Mouse (Mus musculus): ENCODE data around the gene Btg3.
A peak's percentile ranks its signal among the peaks of the same experiment; 100 is the strongest.

The Btg3 gene

GRCm38 (mm10) chr16:78346662-78347327 lies 30.2 kb downstream of the Btg3 start:
- no peak for DNase-seq (ENCODE audit: low spot score)

GRCm38 (mm10) chr16:78343792-78344191 lies 33.2 kb downstream of the Btg3 start:
- DNase-seq (ENCODE audit: low spot score): no peak

- no peak for DNase-seq (ENCODE audit: low spot score)
These were observed 34.2 kb downstream of the Btg3 start for GRCm38 (mm10) chr16:78342767-78343166.

DNA sequence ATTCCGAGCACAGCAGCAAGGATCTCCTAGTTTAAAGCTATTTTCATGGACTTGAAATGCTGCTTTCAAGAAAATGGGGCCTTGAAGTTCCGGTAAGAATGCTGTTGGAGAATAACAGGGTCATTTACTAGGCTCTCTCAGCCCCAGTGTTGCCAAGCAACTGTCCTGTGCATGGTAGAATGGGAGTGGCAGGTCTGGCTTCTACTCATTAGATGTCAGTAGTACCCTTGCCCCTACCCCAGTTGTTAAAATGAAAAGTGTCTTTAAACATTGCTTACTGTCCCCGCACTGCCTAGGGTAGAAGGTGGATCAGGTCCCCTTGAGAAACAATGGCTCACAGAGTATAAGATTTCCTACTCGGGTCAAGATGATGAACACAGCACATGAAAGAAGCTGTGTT lies 35.6 kb downstream of the Btg3 start:
- DNase-seq (ENCODE audit: low spot score): no peak

GRCm38 (mm10) chr16:78337226-78337625 lies 39.8 kb downstream of the Btg3 start:
- no peak for DNase-seq (ENCODE audit: low spot score)

GRCm38 (mm10) chr16:78327999-78328398 lies 49.0 kb downstream of the Btg3 start:
- DNase-seq (ENCODE audit: low spot score): no peak

DNA sequence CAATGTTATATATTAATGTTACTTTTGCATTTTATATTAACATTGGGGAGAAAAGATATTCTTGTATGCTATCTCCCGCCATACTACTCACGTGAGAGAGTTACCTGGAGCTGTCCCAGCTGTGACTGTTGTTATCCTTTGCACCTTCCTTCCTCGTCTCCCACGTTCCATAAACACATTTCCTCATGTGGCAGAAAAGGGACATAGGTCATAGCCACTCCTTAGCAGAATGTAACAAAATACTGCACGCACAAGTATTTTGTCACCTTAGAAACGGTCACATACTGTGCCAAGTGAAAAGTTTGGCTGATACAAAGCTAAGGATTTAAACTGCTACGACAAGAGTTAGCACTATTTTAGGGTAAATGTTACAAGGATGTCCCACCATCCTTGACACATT lies 49.4 kb downstream of the Btg3 start:
- no peak for DNase-seq (ENCODE audit: low spot score)

DNA sequence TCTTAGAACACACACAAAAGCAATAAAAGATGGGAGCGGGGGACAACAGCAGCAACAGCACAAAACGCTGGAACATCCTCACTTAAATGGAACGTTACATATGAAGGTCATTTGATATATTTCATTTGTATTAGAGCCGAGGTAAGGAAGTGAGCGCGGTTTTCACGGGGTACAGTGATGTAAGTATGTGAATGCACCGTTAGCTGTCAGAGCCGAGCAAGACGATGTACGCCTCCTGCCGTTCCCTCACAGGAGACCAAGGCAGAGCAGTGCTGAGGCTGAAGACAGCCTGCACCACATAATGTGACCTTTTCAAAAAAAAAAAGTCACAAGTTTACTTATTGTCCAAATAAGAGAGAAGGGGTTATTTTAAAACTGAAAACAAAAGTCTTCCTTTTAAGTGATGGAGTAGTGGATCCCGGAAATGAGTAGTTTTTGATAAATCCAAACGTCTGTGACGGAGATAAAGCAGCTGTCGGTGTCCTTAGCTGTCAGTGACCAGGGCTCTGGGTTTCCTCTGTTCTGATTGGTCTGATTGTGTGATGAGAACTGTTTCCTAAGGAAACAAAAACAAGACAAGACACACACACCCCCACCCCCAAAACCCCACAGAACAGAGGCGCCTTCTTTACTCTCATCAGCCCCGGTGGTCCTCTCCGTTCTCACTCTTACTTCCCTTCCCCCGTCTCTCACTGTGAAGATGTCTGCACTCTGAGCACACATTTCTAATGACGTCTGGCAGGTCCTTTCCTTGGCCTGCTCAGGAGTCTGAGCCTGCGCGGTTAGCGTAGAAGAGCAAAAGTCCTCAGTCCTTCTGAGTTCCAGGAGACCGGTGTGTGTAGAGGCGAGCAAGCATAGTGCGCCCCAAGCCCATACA lies 50.8 kb downstream of the Btg3 start:
- DNase-seq (ENCODE audit: low spot score): no peak

- DNase-seq (ENCODE audit: low spot score): no peak
These were observed 54.9 kb downstream of the Btg3 start for GRCm38 (mm10) chr16:78322140-78322539.

DNA sequence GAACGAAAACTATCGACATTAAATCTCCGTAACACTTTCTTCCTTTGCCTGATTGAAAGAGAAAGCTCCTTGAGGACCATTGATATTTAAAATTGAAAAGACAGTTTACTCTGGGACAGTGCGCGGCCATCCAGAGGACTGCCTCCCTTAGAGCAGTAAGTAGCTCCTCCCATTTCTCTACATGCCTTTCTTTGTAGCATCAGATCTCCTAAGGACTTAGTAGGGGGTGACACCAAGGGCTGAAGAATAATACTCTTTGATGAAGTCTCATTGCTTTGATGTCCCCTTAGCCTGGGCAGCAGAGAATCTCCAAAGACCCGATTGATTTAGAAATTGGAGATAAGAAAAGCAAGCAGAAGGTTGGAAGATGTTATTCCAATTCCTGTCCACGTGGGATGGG lies 55.4 kb downstream of the Btg3 start:
- no peak for DNase-seq (ENCODE audit: low spot score)

- no peak for DNase-seq (ENCODE audit: low spot score)
These were observed 57.3 kb downstream of the Btg3 start for GRCm38 (mm10) chr16:78319711-78320110.

DNA sequence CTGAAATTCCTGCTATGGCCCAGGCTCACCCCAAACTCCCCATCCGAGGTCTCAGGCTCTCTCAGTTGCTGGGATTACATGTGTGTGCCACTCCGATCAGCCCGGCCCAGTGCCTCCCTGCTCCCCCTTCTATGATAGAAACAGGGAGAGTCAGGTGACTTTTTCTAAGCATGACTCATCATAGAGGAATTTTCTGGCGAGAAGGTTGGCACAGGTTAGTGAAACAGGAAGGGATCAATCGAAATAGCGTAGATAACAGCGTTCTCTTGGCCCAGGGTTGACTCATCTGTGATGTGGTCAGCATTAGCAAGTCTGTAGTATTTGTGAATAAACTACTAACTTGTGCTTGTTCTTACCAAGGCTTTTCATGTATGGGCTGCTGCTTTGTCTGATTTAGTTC lies 59.0 kb downstream of the Btg3 start:
- no peak for DNase-seq (ENCODE audit: low spot score)

- DNase-seq (ENCODE audit: low spot score): peak; percentile 34
These were observed 60.1 kb downstream of the Btg3 start for GRCm38 (mm10) chr16:78316849-78317248.

- DNase-seq (ENCODE audit: low spot score): no peak
These were observed 63.0 kb downstream of the Btg3 start for GRCm38 (mm10) chr16:78314026-78314425.

- DNase-seq (ENCODE audit: low spot score): no peak
These were observed 63.7 kb downstream of the Btg3 start for GRCm38 (mm10) chr16:78313135-78313887.

GRCm38 (mm10) chr16:78309258-78309657 lies 67.7 kb downstream of the Btg3 start:
- DNase-seq (ENCODE audit: low spot score): no peak

- DNase-seq (ENCODE audit: low spot score): no peak
These were observed 69.4 kb downstream of the Btg3 start for GRCm38 (mm10) chr16:78307476-78308192.

DNA sequence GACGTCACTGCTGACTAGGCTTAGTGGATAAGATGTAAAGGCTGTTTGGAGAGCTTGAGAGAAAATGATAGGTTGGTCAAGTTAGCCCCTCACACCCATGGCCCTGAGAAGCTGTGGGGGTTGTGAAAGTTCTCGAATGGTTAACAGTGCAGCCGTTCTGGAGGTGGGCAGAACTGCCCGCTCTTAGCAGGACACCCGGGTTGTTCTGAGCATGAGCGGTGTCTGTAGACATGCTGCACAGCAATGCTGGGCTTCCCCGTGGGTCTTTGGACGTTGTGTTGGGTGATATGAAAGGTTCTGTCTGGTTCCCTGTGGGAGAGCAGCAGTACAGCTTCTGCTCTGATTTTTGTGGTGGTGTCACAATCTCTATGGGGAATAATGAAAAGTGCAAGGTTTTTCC lies 70.4 kb downstream of the Btg3 start:
- no peak for DNase-seq (ENCODE audit: low spot score)

- DNase-seq (ENCODE audit: low spot score): no peak
These were observed 71.3 kb downstream of the Btg3 start for GRCm38 (mm10) chr16:78305606-78306100.

DNA sequence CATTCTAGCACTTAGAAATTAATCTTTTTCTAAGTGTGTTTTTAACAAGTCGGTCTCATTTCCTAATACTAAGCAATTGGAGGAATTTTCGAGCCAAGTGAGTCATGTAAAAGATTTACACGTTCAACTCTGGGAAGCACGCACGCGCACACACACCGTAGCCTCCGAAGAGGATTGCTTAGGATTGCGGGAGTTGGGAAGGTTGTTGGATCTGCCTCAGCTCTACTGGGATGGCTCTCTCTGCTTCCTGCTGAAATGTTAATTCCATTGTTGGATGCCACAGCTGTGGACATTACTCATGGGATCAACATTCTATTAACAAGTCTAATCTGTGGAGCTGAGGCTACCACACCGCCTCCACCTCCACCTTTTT lies 74.3 kb downstream of the Btg3 start:
- no peak for DNase-seq (ENCODE audit: low spot score)

DNA sequence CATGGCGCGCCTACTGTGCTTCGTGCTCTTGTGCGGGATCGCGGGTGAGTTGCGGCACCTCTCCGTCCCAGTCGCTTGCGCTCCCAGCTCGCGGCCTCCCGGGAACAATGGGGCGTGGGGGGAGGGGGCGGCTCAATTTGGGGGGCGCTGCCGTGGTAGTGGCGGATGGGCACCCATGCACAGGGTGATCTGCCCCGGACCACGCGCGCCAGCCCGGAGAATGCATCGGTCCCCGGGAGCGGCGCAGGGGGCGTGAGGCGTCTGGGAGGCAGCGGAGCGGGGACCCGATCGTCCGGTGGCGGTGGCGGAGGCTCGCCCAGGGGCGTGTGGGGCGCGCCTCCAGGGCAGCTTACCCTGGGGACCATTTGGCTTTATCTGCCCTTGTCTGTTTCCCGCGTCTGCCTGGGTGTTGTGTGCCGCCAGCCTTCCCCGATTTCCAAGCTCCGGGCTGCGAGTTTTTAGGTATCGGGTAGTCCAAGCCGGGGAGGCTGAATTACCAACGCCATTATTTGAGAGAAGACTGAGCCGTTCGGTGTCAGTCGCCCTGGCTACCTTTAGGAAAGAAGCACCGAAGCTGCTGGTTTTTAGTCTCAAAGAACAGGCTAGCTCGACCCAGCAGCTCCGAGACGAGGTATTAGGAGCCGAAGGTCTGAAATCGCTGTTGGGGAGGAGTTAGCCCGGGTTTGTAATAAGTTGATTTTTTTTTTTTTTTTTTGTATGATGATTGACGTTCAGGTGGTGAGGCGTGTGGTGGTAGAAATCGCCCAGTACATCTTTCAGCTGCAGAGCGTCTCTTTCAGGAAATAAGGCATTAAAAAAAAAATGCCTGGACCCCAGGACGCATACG lies 74.9 kb downstream of the Btg3 start:
- peak; percentile 20 for DNase-seq (ENCODE audit: low spot score)
